Mouse (Mus musculus) olfactory bulb, adult 2 months (tissue): Measurements from ENCODE around the gene Rps6kb2.

Experiments
- CTCF ChIP-seq: fragments of 200-500 bp; IDR thresholded peaks from 2 replicates; pipeline ENCODE4 v1.5.1; 2012; ENCODE audit warnings: low read depth, mild to moderate bottlenecking, low read length, moderate library complexity; ENCODE audit not compliant: insufficient read depth
- POLR2A ChIP-seq: fragments of 200-500 bp; IDR thresholded peaks from 2 replicates; pipeline ENCODE4 v1.6.1; 2012; ENCODE audit warnings: mild to moderate bottlenecking, low read depth, low read length, moderate library complexity; ENCODE audit not compliant: insufficient read depth

DNA sequence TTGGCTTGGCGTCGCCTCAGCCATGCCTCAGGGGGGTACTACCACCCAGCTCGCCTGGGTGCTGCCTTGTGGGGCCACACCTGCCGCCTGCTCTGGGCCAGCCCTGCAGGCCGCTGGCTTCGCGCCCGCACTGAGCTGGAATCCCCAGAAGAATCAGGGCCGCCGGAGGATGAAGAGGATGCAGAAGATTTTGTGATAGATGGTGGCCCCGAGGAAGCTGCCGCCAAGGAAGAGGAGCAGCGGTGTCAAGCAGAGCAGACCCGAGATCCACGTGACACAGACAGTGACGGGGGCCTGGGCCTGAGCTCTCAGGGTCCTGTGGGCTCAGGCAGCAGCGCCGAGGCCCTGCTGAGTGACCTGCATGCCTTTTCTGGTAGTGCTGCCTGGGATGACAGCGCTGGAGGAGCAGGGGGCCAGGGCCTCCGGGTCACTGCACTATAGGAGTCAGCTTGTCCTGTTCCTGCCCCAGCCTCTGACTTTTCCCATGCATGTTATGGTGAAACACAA, 7.0 kb downstream of the Rps6kb2 start:
- TF ChIP-seq CTCF: no peak
- TF ChIP-seq POLR2A: no peak
